Mouse (Mus musculus) left cerebral cortex, postnatal 36 days (tissue): ENCODE data around the gene Tuba3a. TPM values are rescaled to one million over a fixed set of nuclear protein-coding genes. Genes with fewer than 3 reads are reported as not detected.
A peak's percentile ranks its signal among the peaks of the same experiment; 100 is the strongest.

Experiments used
- DNase-seq, 2 experiments: peaks; one replicate each; pipeline ENCODE4 v3.0.0; 2021 to 2022; ENCODE audit warnings: low spot score in 2 of 2, mixed read lengths in 1 of 2
- intact Hi-C: fragments of 180-260 bp; cut with DNase I; formaldehyde crosslinking; loops from one replicate; pipeline ENCODE4 v1.15.1; 2025
- microRNA-seq: library from miRNA; unstranded; fragments of <30 nt; microRNA quantifications from one replicate; pipeline ENCODE4 v1.2.0, GENCODE M21; 2022
- total RNA-seq, 2 experiments: library from RNA; stranded (reverse); gene quantifications; 2 replicates each; pipeline ENCODE4 v1.2.3; 2021

Tuba3a gene
- total RNA-seq, 2 experiments from 2014 or later: not detected

GRCm38 (mm10) chr6:125237421-125237820 is 48.4 kb downstream of the Tuba3a start:
- DNase-seq: no peak
- intact Hi-C loops: no loop called here

DNA sequence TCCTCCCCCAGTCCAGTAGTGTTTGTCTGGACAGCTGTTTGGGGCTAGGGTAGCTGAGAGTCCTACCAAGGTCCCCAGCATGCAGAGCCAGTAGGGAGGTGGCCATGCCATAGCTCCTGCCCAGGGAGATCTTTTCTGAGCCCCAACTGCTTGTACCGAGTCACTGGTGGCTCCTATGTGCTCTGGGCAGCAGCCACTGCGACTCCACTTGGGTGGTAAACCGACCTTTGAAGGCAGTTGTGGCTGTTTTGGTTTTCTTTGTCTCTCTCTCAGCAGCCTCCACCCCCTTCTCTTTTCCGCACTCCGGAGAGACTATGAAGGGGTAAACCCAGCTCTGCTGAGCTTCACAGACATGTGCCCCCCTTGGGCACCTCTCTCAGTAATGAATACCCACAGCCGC is 49.1 kb downstream of the Tuba3a start, which contains the start of gene Cd27:
TSS of gene Cd27 (minus strand) at position 229 of the 400 bp plus-strand sequence.
- DNase-seq: no peak
- intact Hi-C loops: no loop called here

DNA sequence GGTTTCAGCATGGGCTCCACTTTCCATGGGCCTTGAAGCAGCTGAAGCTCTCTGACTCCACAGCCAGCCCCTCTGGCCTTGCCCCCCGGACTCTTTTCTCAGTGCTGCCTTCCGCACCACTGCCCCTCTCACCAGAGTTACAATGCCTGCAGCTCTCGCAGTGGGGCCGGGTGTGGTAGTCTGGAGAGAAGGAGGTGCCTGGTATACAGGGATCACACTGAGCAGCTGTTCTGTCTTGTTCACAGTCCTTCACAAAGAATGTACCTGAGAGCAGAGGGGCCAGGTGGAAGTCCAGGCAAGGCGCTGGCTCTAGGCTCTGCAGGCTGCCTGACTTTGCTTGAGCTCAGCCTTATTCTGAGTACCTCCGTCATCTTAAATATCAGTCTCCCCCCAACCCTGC is 49.5 kb downstream of the Tuba3a start:
- no peak for DNase-seq
- intact Hi-C loops: no loop called here

DNA sequence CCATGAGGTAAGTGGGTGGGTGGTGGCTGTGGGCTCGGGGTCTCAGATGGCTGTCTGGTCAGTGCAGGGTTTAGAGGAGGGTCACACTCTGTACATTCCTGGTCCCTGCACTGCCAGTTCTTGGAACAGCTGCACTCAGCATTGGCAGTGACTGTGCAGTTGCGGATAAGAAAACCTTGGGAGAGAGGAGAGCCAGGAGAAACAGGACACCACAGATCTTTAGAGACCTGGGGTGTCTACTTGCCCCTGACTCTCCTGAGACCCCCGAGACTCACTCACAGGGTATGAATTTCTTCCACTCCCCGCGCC is 51.4 kb downstream of the Tuba3a start:
- intact Hi-C loops: no loop called here
- no peak for DNase-seq

DNA sequence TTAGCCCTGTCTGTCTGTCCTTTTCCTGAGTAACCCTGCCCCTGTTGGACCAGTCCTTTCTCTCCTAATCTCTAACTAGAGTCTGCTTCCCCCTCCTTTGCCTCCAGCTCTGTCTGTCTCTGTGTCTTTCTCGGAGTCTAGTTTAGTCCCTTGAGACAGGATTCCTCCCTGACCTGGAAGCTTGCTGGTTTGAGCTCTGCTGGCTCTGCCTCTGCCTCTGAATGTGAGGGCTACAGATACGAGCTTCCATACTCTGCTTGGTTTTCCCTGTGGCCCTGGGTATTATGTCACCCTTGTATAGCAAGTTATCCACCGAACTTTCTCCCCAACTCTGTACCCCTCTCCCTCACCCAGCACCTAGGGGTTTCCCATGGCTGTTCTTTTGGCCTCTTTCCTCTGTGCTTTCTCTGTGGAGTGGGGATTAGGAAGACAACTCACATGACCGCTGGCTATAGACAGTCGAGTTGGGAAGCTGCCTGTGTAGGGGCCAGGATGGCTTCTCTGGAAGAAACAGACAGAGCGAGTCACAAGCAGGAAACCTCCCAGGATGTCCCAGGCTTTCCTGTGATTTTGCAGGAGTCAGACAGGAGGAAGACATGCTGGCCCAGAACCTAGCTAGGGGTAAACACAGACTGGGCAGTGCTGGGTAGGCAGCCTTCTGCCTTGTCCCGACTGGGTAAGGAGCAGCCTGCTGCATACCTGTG is 51.9 kb downstream of the Tuba3a start:
- intact Hi-C loops: no loop called here
- no peak for DNase-seq

DNA sequence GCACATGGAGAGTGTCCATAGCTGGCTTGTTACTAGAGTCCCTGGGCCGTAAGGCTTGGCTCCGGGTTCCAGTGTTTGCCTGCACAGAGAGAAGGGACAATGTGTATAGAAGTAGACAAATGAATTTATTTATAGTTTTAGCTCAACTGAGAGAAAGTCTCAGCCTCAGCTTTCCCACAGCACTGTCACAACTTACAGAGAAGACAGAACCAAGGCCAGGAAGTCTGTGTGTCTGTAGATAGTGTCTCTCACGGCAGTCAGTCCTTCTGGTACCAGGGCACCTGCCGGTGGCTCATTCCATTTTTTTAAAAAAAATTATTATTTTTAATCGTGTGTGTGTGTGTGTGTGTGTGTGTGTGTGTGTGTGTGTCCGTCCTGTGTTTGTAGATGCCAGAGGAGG is 53.3 kb downstream of the Tuba3a start:
- no peak for DNase-seq
- intact Hi-C loops: no loop called here

- no peak for DNase-seq
- intact Hi-C loops: no loop called here
Observed at GRCm38 (mm10) chr6:125232045-125232437, 53.8 kb downstream of the Tuba3a start.

DNA sequence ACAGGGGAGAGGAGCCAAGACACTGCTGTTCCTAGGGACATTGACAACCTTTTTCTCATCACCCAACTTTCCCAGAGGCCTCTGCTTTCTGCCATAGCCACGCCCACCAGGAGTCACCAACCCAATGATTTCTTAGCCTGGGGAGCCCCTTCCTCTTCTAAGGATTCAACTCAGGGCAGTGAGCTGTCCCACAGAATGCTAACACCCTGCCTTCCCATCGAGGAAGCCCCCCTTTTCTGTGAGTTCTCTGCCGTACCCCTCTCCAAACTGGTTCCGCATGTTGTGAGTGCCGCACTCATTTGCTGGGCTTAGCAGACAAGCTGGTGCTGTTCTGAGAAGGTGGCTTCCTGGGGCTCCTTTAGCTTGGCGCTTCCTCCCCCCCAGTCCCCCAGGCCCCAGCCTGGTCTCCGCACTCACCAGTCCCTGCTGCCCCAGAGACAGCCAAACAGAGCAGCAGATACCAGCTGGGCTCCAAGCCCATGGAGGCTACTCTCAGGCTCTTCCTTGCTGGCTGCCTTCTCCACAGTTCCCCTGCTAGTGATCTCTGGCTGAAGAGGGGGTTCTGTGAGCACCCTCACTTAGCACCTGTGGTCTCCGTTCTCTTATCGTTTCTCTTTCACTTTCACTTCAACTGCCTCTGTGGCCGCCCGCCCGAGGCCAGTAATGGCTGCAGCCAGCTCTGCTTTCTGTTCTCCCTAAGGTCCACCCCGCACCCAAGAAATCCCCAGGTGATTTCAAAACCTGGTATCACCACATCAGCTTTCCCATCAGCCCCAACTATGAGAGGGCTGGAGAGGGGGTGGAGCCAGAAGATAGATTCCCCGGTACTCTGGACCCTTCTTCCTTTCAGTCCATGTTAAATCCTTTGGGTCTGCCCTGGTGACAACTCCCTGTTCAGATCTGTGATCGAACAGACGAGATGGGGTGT is 54.5 kb downstream of the Tuba3a start, which contains the start of gene Tapbpl:
TSS of gene Tapbpl (minus strand) at position 744 of the 928 bp plus-strand sequence.
- intact Hi-C loops: no loop called here
- DNase-seq: peak; percentile 31 to 40

- DNase-seq: no peak
- intact Hi-C loops: no loop called here
Observed at GRCm38 (mm10) chr6:125230571-125230970, 55.3 kb downstream of the Tuba3a start.

Small RNAs within 50 kb of the gene (microRNA-seq; reads per million reads assigned to microRNA genes)
- not detected for gene Mir8113

Other genes with a start within 250 kb of the Tuba3a start
- 10 to 100 TPM; 55.2 to 63.9 TPM for gene Ing4, start 246.3 kb downstream of the Tuba3a start, total RNA-seq
- 10 to 100 TPM in 1 of 2 experiments, 1 to 10 TPM in 1; 8.3 to 13.4 TPM for gene Acrbp, start 236.4 kb downstream of the Tuba3a start, total RNA-seq
- under 1 TPM; 0.48 to 0.84 TPM for gene Lpar5, start 218.1 kb downstream of the Tuba3a start, total RNA-seq
- 100 to 1,000 TPM; 153 to 166 TPM for gene Chd4, start 190.1 kb downstream of the Tuba3a start, total RNA-seq
- 10 to 100 TPM; 26.4 to 26.6 TPM for gene Nop2, start 154.1 kb downstream of the Tuba3a start, total RNA-seq
- gene Iffo1, start 140.8 kb downstream of the Tuba3a start, total RNA-seq: 10 to 100 TPM; 63.0 to 67.2 TPM
- gene Gapdh, start 119.6 kb downstream of the Tuba3a start, total RNA-seq: 1,000 to 10,000 TPM; 2,336 to 2,609 TPM
- 10 to 100 TPM; 24.2 to 30.2 TPM for gene Ncapd2, start 94.3 kb downstream of the Tuba3a start, total RNA-seq
- gene Mrpl51, start 94.2 kb downstream of the Tuba3a start, total RNA-seq: 10 to 100 TPM; 63.3 to 66.1 TPM
- 100 to 1,000 TPM; 101 to 114 TPM for gene Vamp1, start 70.5 kb downstream of the Tuba3a start, total RNA-seq
- gene Tapbpl, start 54.2 kb downstream of the Tuba3a start, total RNA-seq: 1 to 10 TPM; 3.7 to 4.9 TPM
- not detected for gene Cd27, start 49.0 kb downstream of the Tuba3a start, total RNA-seq
- gene Ltbr, start 27.8 kb upstream of the Tuba3a start, total RNA-seq: 1 to 10 TPM; 7.4 to 8.4 TPM
- 1 to 10 TPM; 2.4 to 2.9 TPM for gene Scnn1a, start 34.6 kb upstream of the Tuba3a start, total RNA-seq
- gene Tnfrsf1a, start 63.3 kb upstream of the Tuba3a start, total RNA-seq: 10 to 100 TPM; 11.1 to 11.8 TPM
- under 1 TPM; 0.11 to 0.30 TPM for gene Plekhg6, start 94.8 kb upstream of the Tuba3a start, total RNA-seq
- gene Cd9, start 208.7 kb upstream of the Tuba3a start, total RNA-seq: 10 to 100 TPM; 42.0 to 54.3 TPM